Mouse (Mus musculus) bone marrow, adult 2 months (tissue): Measurements from ENCODE around the gene Nanos3. TPM values are rescaled to one million over a fixed set of nuclear protein-coding genes. Genes with fewer than 3 reads are reported as not detected.

ENCODE experiments used
- H3K27ac ChIP-seq: fragments of 200-500 bp; 2 replicates; pipeline ENCODE4 v1.5.1; 2012; ENCODE audit warnings: low read depth, mild to moderate bottlenecking, control low read depth, inconsistent platforms, low read length; ENCODE audit not compliant: control insufficient read depth, poor library complexity, insufficient read depth
- H3K4me1 ChIP-seq: fragments of 200-500 bp; 2 replicates; pipeline ENCODE4 v1.6.1; 2011; ENCODE audit warnings: low read length; ENCODE audit not compliant: control insufficient read depth, insufficient read depth
- H3K4me3 ChIP-seq: fragments of 200-500 bp; replicated peaks from 2 replicates; pipeline ENCODE3; 2011; ENCODE audit warnings: mild to moderate bottlenecking, low read depth, low read length, control low read depth; ENCODE audit not compliant: control insufficient read depth
- CTCF ChIP-seq: fragments of 200-500 bp; IDR thresholded peaks from 2 replicates; pipeline ENCODE4 v1.5.1; 2011; ENCODE audit warnings: low read length, control low read depth; ENCODE audit not compliant: control insufficient read depth, insufficient read depth
- POLR2A ChIP-seq: fragments of 200-500 bp; IDR thresholded peaks from 2 replicates; pipeline ENCODE4 v1.6.1; 2011; ENCODE audit warnings: low read depth, mild to moderate bottlenecking, control low read depth, low read length, borderline replicate concordance; ENCODE audit not compliant: control insufficient read depth
- WGBS: fragments of 180-500 bp; shearing (Covaris S2); methylation state at CpG from one replicate; pipeline ENCODE4 v1.1.7; 2018; 5-methylcytosine and 5-hydroxymethylcytosine counted together
- polyA plus RNA-seq: library from polyadenylated mRNA; stranded (reverse); fragments of >200 nt; gene quantifications from 2 replicates; pipeline ENCODE4 v1.2.4, GENCODE M21; 2011; ENCODE audit warnings: low replicate concordance; ENCODE audit not compliant: missing spikeins, insufficient read depth, insufficient read length

Gene Nanos3
- polyA plus RNA-seq, 1 experiment = 3.0 TPM

GRCm38 (mm10) chr8:84183261-84184084 lies 1.5 kb downstream of the Nanos3 start:
- peak overlapping the region; percentile 59 for H3K4me3 ChIP-seq
- under 1% methylated on average over 86 of the region's 87 CpGs for WGBS
- TF ChIP-seq POLR2A = no peak
- TF ChIP-seq CTCF = no peak
- H3K4me1 ChIP-seq = no peaks in the 10 kb centered on the region; the same call in 1 of the 2 replicates
- no peak overlapping the region; the same call in 1 of the 2 replicates for H3K27ac ChIP-seq

DNA sequence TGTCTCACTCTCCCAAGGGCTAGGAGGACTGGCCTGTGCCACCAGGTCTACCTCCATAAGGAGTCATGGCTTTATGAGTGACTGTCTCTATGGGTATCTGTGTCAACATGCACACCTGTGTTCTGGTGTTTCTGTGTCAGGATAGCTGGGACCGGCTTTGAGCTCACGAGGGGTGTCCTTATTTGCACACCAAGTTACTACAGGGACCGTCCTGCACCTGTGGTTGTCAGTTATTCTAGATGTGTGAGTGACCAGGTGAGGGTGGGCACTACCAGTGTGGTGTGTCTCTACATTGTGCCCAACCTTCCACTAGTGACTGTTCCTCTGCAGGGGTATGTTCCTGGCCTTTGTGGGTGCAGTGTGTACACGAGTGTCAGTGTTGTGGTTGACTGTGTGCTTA lies 2.2 kb downstream of the Nanos3 start:
- no peaks in the 10 kb centered on the region; the same call in 1 of the 2 replicates for H3K4me1 ChIP-seq
- TF ChIP-seq CTCF (no peak), POLR2A (no peak)
- H3K4me3 ChIP-seq = peak overlapping the region; percentile 0
- no peak overlapping the region for H3K27ac ChIP-seq
- 35% methylated on average over 4 of the region's 4 CpGs for WGBS

DNA sequence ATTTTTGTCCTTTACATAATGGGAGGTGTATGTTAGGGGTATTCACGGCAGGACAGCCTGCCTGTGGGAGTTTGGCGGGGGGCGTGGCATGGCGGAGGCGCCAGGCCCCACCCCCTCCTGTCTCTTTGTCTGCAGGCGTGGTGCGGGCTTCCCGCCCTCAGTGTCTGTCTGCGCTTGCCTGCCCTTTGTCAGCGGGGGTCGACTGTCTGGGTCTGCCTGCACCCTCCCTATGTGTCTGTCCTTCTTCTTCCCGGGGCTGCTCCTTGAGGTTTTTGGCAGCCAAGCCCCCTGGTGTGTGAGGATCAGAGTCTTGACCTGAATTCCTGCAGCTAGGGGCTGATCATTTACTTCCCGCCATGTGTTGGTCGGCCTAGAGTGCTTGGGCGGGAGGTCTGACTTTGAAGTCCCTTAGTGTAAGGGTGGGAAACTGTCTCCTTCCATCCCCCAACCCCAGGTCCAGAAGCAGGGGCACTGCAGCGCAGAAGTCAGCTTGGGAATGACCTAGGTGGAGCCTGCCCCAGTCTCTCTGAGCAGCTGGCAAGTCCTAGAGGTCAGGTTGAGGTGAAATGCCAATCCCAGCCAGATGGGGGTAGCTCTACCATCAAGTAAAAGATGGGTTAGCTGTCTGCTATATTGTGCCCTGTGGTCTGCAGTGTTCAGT lies 4.4 kb downstream of the Nanos3 start:
- TF ChIP-seq CTCF = no peak
- no peak for TF ChIP-seq POLR2A
- H3K4me3 ChIP-seq = no peak overlapping the region
- WGBS = 33% methylated on average over 16 of the region's 16 CpGs
- no peak overlapping the region for H3K27ac ChIP-seq
- H3K4me1 ChIP-seq = no peaks in the 10 kb centered on the region; the same call in 1 of the 2 replicates

DNA sequence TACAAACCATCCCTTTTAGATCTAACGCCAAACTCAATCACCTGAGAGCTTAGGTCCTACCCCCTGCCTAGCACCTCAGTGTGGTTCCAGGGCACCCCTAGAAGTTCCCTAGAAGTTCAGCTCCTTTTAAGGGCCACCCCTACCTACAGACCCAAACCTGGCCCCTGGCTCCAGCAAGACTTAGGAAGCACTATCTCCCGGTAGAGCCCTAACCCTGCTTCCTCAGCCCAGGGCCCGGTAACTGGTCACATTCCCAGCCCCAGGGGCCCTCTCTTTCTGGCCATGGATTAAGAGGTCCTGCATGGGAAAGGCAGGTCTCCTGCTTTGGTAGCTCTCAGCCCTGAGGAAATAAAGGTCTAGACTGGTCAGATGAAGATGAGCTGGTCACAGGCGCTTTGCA lies 5.1 kb downstream of the Nanos3 start:
- no peaks in the 10 kb centered on the region; the same call in 1 of the 2 replicates for H3K4me1 ChIP-seq
- no peak overlapping the region for H3K4me3 ChIP-seq
- no peak overlapping the region for H3K27ac ChIP-seq
- no peak for TF ChIP-seq CTCF
- no peak for TF ChIP-seq POLR2A
- WGBS = 70% methylated on average over 4 of the region's 4 CpGs

- TF ChIP-seq POLR2A (no peak), CTCF (no peak)
- Histone ChIP-seq H3K4me1 (no peaks in the 10 kb centered on the region; the same call in 1 of the 2 replicates), H3K4me3 (no peak overlapping the region), H3K27ac (no peak overlapping the region)
- 88% methylated on average over 8 of the region's 8 CpGs for WGBS
Measured at GRCm38 (mm10) chr8:84178592-84178991, 6.4 kb downstream of the Nanos3 start.

DNA sequence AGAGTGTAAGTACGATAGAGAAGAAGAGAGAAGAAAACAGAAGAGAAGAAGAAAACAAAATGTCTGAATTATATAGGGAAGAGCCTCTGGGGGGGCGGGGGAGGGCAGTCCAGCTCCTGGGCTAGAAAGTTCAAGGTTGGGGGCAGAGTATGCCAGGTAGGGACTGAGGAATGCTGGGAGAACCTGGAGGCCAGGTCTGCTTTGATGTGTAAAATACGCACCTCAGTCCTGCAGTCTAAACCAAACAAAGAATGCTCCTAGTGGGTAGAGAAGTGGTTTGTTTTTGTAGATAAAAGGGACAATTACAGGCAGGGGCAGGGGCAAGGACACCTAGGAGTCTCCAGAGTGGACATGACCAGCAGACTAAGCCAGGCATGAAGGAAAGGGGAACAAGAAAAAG lies 7.6 kb downstream of the Nanos3 start:
- TF ChIP-seq POLR2A (no peak), CTCF (no peak)
- Histone ChIP-seq H3K4me1 (no peaks in the 10 kb centered on the region), H3K27ac (no peak overlapping the region), H3K4me3 (no peak overlapping the region)
- WGBS = 77% methylated on average over 3 of the region's 3 CpGs

DNA sequence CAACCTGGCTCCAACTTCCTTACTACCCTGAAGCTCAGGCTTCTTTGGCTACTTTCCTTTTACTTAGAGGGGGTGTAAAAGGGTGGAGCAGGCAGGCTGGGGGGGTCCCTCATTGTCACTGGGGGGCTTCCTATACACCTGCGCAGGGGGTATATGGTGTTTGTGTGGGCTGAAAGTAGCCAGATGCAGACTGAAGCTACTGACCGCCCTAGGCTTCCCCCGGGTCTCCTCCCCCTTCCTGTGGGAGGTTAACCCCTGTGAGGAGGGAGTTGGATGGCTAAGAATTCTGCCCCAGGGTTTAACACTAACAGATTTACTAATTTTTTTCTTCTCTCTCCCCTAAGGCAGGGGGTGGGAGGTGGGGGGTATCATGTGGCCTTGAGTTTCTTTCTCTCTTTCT lies 8.5 kb downstream of the Nanos3 start:
- Histone ChIP-seq H3K27ac (no peak overlapping the region), H3K4me3 (no peak overlapping the region), H3K4me1 (no peaks in the 10 kb centered on the region)
- WGBS = 8% methylated on average over 3 of the region's 3 CpGs
- no peak for TF ChIP-seq CTCF
- TF ChIP-seq POLR2A = no peak

DNA sequence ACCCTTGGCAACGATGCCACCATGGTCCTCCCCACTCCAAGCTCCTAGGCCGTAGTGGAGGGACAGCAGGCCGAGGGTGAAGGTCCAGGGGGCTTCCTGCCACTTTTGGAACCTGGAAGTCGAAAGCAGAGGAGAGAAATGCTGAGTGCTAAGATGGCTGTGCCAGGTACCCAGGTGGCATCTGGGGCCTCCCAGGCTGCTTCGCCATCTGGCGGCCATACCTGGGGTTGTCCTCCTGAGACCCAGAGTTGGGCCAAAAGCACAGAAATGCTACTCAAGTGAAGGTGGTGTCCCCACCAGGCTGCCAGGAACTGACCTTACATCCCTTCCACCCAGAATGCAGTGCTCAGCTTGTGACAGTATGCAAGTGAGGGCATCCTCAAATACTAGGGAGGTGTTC lies 11.2 kb downstream of the Nanos3 start:
- Histone ChIP-seq H3K4me1 (no peaks in the 10 kb centered on the region), H3K27ac (no peak overlapping the region), H3K4me3 (no peak overlapping the region)
- no peak for TF ChIP-seq POLR2A
- TF ChIP-seq CTCF = peak; percentile 41; the same call in 1 of the 2 replicates
- WGBS = 76% methylated on average over 6 of the region's 6 CpGs
